ENCODE assay signal across 18 mouse cellular contexts in the genomic region with DNA sequence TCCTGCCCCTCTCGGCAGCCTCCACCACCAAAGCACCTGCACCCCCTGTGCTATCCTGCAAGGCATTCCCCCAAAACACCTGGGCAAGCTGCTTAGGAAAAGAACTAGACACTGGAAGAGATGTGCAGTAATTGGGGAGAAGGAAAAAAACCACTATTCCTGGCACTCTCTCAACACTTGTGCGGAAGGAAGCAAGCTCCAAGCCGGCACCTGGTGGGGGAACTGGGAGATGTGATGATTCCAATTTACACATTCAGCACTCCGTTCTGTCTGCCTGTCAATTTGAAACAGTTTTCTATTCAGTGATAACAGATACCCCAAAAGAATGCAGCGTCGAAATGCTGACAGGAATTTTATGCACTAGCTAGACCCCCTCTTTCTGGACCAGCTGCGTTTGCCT. TPM values are rescaled to one million over a fixed set of nuclear protein-coding genes. Genes with fewer than 3 reads are reported as not detected.
DNase-seq lines count a peak whose midpoint lies in the region; ATAC-seq and TF ChIP-seq lines count a peak whose summit lies in the region.
"Had no signal": no experiment of that assay in that cellular context is flagged by ENCODE, and none has a peak within 500 bp of the region (broad histone marks: within the 10 kb centered on the region; RNA-seq: fewer than 3 reads in every experiment).

No protein-coding gene starts in this region.

- 0 out of 2 replicates have a peak overlapping the region, but pooled peaks have one; percentile 14 for H3K9ac ChIP-seq in heart, embryonic 13.5 days
- H3K9ac ChIP-seq in lung, embryonic 14.5 days = no peak overlapping the region
- no peak overlapping the region for H3K9ac ChIP-seq in forebrain, embryonic 14.5 days (ENCODE audit: low read length)
- H3K9ac ChIP-seq in midbrain, embryonic 16.5 days (ENCODE audit: low read depth, low read length) = no peak overlapping the region
- no peak overlapping the region for H3K9ac ChIP-seq in intestine, embryonic 15.5 days
- H3K9ac ChIP-seq: embryonic facial prominence, embryonic 12.5 days; neural tube, embryonic 12.5 days had no signal

- H3K27me3 ChIP-seq in heart, embryonic 13.5 days (replicated peaks) = no peaks in the 10 kb centered on the region
- H3K27me3 ChIP-seq in lung, embryonic 14.5 days (ENCODE audit: insufficient read depth, low read length) = no peaks in the 10 kb centered on the region
- no peaks in the 10 kb centered on the region for H3K27me3 ChIP-seq in forebrain, embryonic 14.5 days (replicated peaks; ENCODE audit: control insufficient read depth, insufficient read depth, low read length)
- no peaks in the 10 kb centered on the region for H3K27me3 ChIP-seq in midbrain, embryonic 16.5 days (ENCODE audit: control insufficient read depth, insufficient read depth, low read depth, low read length)
- no peaks in the 10 kb centered on the region for H3K27me3 ChIP-seq in intestine, embryonic 15.5 days (replicated peaks)
- H3K27me3 ChIP-seq: CH12.LX; embryonic facial prominence, embryonic 12.5 days; neural tube, embryonic 12.5 days; Patski had no signal

- no peaks in the 10 kb centered on the region for H3K9me3 ChIP-seq in heart, embryonic 13.5 days
- no peaks in the 10 kb centered on the region for H3K9me3 ChIP-seq in lung, embryonic 14.5 days (ENCODE audit: low read depth, low read length)
- H3K9me3 ChIP-seq in forebrain, embryonic 14.5 days (replicated peaks; ENCODE audit: control insufficient read depth, low read length) = no peaks in the 10 kb centered on the region
- no peaks in the 10 kb centered on the region for H3K9me3 ChIP-seq in midbrain, embryonic 16.5 days (replicated peaks; ENCODE audit: control insufficient read depth, low read length, poor library complexity, severe bottlenecking)
- no peaks in the 10 kb centered on the region for H3K9me3 ChIP-seq in intestine, embryonic 15.5 days
- H3K9me3 ChIP-seq: embryonic facial prominence, embryonic 12.5 days; neural tube, embryonic 12.5 days had no signal

- no peak for TF ChIP-seq CTCF in lung, embryonic 14.5 days (IDR thresholded peaks at IDR 0.05; ENCODE audit: low read depth)

- H3K27ac ChIP-seq in heart, embryonic 13.5 days (replicated peaks) = 0 out of 2 replicates have a peak overlapping the region, but pooled peaks have one; percentile 15
- H3K27ac ChIP-seq in lung, embryonic 14.5 days (ENCODE audit: low read depth) = no peak overlapping the region; the same call in 1 of the 2 replicates
- peak overlapping the region; percentile 82 for H3K27ac ChIP-seq in forebrain, embryonic 14.5 days (ENCODE audit: low read depth, low read length)
- peak overlapping the region; percentile 61; the same call in 1 of the 2 replicates for H3K27ac ChIP-seq in midbrain, embryonic 16.5 days (ENCODE audit: low read length)
- H3K27ac ChIP-seq in intestine, embryonic 15.5 days = no peak overlapping the region
- H3K27ac ChIP-seq: embryonic facial prominence, embryonic 12.5 days; neural tube, embryonic 12.5 days had no signal

- H3K4me2 ChIP-seq in heart, embryonic 13.5 days = peak overlapping the region; percentile 47
- peak overlapping the region; percentile 23; the same call in 1 of the 2 replicates for H3K4me2 ChIP-seq in lung, embryonic 14.5 days
- 0 out of 2 replicates have a peak overlapping the region, but pooled peaks have one; percentile 13 for H3K4me2 ChIP-seq in forebrain, embryonic 14.5 days (ENCODE audit: low read length)
- H3K4me2 ChIP-seq in midbrain, embryonic 16.5 days (ENCODE audit: low read length) = peak overlapping the region; percentile 6; the same call in 1 of the 2 replicates
- H3K4me2 ChIP-seq in intestine, embryonic 15.5 days (replicated peaks) = no peak overlapping the region
- H3K4me2 ChIP-seq: embryonic facial prominence, embryonic 12.5 days; neural tube, embryonic 12.5 days had no signal

- no peak for ATAC-seq in heart, embryonic 13.5 days (ENCODE audit: extremely low read depth, insufficient number of reproducible peaks, low FRiP score, low TSS enrichment)
- no peak for ATAC-seq in lung, embryonic 14.5 days (ENCODE audit: insufficient read depth)
- peak; percentile 74 for ATAC-seq in forebrain, embryonic 14.5 days
- peak; percentile 22; the same call in 1 of the 2 replicates for ATAC-seq in midbrain, embryonic 16.5 days
- no peak for ATAC-seq in intestine, embryonic 15.5 days
- ATAC-seq: intestine, embryonic 16.5 days; Patski had no signal

- peak overlapping the region; percentile 4; the same call in 1 of the 2 replicates for H3K4me3 ChIP-seq in heart, embryonic 13.5 days
- H3K4me3 ChIP-seq in lung, embryonic 14.5 days (ENCODE audit: low read depth, low read length) = no peak overlapping the region
- H3K4me3 ChIP-seq in forebrain, embryonic 14.5 days (ENCODE audit: low read depth, low read length) = no peak overlapping the region
- H3K4me3 ChIP-seq in midbrain, embryonic 16.5 days (ENCODE audit: low read depth, low read length) = no peak overlapping the region
- H3K4me3 ChIP-seq in intestine, embryonic 15.5 days (replicated peaks) = no peak overlapping the region
- H3K4me3 ChIP-seq: embryonic facial prominence, embryonic 12.5 days; neural tube, embryonic 12.5 days had no signal

- H3K4me1 ChIP-seq in heart, embryonic 13.5 days = peaks cover 66% of the 10 kb centered on the region
- H3K4me1 ChIP-seq in lung, embryonic 14.5 days (ENCODE audit: insufficient read depth) = peaks cover 14% of the 10 kb centered on the region
- peaks cover 37% of the 10 kb centered on the region for H3K4me1 ChIP-seq in forebrain, embryonic 14.5 days (ENCODE audit: control insufficient read depth, insufficient read depth, low read length)
- peaks cover 16% of the 10 kb centered on the region for H3K4me1 ChIP-seq in midbrain, embryonic 16.5 days (ENCODE audit: control insufficient read depth, insufficient read depth, low read length)
- H3K4me1 ChIP-seq in intestine, embryonic 15.5 days (replicated peaks) = peaks cover 5% of the 10 kb centered on the region; the same call in 1 of the 2 replicates

- DNase-seq in heart, postnatal 4 days = no peak
- peak; percentile 51 for DNase-seq in lung, embryonic 14.5 days
- no peak for DNase-seq in lung, postnatal 14 days
- DNase-seq in forebrain, embryonic 14.5 days (ENCODE audit: low spot score) = peak; percentile 91
- DNase-seq: cerebellum, adult 9-10 months; kidney, postnatal 14 days; layer of hippocampus, postnatal 36 days; lung, adult 2 months; retina, postnatal 1 day; thymus, postnatal 36 days had no signal

- 13% methylated on average over 7 of the region's 7 CpGs for WGBS in heart, embryonic 13.5 days
- 17% methylated on average over 7 of the region's 7 CpGs for WGBS in lung, embryonic 14.5 days
- 11% methylated on average over 7 of the region's 7 CpGs for WGBS in forebrain, embryonic 14.5 days
- WGBS in midbrain, embryonic 16.5 days = 24% methylated on average over 7 of the region's 7 CpGs
- 43% methylated on average over 7 of the region's 7 CpGs for WGBS in intestine, embryonic 15.5 days

- H3K36me3 ChIP-seq in heart, embryonic 13.5 days = no peaks in the 10 kb centered on the region
- H3K36me3 ChIP-seq in lung, embryonic 14.5 days (ENCODE audit: insufficient read depth) = peaks cover 2% of the 10 kb centered on the region; the same call in 1 of the 2 replicates
- no peaks in the 10 kb centered on the region for H3K36me3 ChIP-seq in forebrain, embryonic 14.5 days (ENCODE audit: control insufficient read depth, insufficient read depth, low read length)
- H3K36me3 ChIP-seq in midbrain, embryonic 16.5 days (ENCODE audit: control insufficient read depth, insufficient read depth, low read length) = no peaks in the 10 kb centered on the region
- no peaks in the 10 kb centered on the region for H3K36me3 ChIP-seq in intestine, embryonic 15.5 days
- H3K36me3 ChIP-seq: embryonic facial prominence, embryonic 12.5 days; neural tube, embryonic 12.5 days had no signal

RNA-seq across cellular contexts. Expression of a gene that starts 50.9 kb away (rescaled TPM):
- 32.6 and 34.4 TPM in 2 replicates for polyA plus RNA-seq in heart, embryonic 13.5 days (2015; fragmentation: Nextera tagmentation; extraction: Ambion mirVana)
- 100 to 1,000 TPM; 126 to 134 TPM for total RNA-seq in heart, postnatal 4 days (2021)
- polyA plus RNA-seq in lung, embryonic 14.5 days (2014; fragmentation: Nextera tagmentation; extraction: Ambion mirVana) = 83.2 and 83.3 TPM in 2 replicates
- polyA plus RNA-seq in forebrain, embryonic 14.5 days (2014; fragmentation: Nextera tagmentation; extraction: Ambion mirVana) = 69.4 and 92.3 TPM in 2 replicates
- polyA plus RNA-seq in midbrain, embryonic 16.5 days (2015; fragmentation: Nextera tagmentation; extraction: Ambion mirVana) = 117 and 119 TPM in 2 replicates
- 38.6 and 38.9 TPM in 2 replicates for polyA plus RNA-seq in intestine, embryonic 15.5 days (2015; fragmentation: Nextera tagmentation; extraction: Ambion mirVana)

Comparison
In these comparisons a context has a peak if more than half of its experiments do, and no peak if none do; other contexts are left out.
1. DNase-seq: peak in lung, embryonic 14.5 days (single experiment) and forebrain, embryonic 14.5 days (single experiment); none in heart, postnatal 4 days (single experiment) and lung, postnatal 14 days (single experiment).
2. ATAC-seq: peak in forebrain, embryonic 14.5 days (single experiment) and midbrain, embryonic 16.5 days (single experiment); none in heart, embryonic 13.5 days (single experiment), lung, embryonic 14.5 days (single experiment) and intestine, embryonic 15.5 days (single experiment).
3. H3K27ac ChIP-seq: peak in heart, embryonic 13.5 days (single experiment), forebrain, embryonic 14.5 days (single experiment) and midbrain, embryonic 16.5 days (single experiment); none in lung, embryonic 14.5 days (single experiment) and intestine, embryonic 15.5 days (single experiment).